Mouse (Mus musculus) kidney, adult 9 months (tissue): ENCODE measurements around the gene Efr3b.

Experiments used
- DNase-seq: peaks from one replicate; pipeline ENCODE4 v3.0.0; 2022

Gene Efr3b

GRCm38 (mm10) chr12:4038061-4039041 is at the start of gene Efr3b:
Efr3b (minus strand) TSS chr12:4038915.
- peak; percentile 75 for DNase-seq

GRCm38 (mm10) chr12:4083441-4083840 is 44.7 kb upstream of the Efr3b start:
- no peak for DNase-seq

DNA sequence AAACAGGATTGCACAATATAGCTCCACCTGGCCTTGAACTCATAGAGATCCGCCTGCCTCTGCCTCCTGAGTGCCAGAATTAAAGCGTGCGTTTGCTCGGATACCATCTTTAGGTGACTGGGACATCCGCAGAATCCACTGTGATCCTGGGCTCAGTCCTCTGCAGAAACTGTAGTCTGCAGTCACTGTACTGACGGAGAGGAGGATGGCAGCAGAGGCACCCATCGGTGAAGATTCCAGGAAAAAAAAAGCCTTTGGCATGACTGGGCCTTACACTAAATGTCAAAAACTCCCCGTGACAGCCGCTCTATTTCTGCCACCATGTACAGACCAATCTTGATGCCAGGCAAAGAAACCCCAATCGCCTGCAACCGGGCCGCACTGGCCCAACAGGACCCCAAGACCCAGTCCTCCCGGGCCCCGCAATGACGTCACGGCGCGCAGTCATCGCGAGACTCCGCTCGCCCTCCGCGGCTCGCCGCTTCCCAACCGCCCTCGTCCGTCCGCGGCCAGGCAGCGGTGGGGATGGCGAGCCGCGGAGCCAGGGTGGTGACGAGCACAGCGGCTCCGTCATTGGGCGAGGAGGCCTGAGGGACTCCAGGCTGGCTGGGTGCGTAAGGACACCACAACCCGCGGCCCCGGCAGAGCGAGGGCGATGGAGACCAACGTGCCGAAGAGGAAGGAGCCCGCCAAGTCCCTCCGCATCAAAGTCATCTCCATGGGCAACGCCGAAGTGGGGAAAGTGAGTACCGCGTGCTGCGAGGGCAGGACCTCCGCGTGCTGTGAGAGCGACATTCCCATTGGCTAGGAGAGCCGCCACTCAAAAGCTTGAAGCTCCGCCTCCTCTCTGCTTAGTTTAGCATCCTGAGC is 43.7 kb upstream of the Efr3b start, which contains the start of gene Dnajc27:
Gene Dnajc27 (plus strand): TSS at position 452 of the 870 bp plus-strand sequence.
- peak; percentile 94 for DNase-seq

DNA sequence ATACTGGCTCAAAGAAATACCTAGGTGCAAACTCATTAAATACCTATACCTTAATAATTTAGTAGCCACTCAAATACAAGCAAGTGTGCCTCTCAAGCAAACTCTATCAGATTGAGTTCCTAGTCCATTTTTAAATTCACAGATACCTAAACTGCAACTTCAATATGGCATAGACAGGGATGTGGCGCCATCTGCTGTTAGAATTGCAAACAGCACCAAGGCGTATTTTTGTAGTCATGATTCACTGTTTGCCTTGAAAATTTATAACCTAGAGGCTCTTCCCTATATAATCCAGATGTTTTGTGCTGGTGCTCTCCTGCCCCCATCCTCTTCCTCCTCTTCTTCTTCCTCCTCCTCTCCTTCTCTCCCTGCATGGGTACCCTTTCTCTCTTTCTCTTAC is 41.6 kb upstream of the Efr3b start:
- DNase-seq, result peak; percentile 76

DNA sequence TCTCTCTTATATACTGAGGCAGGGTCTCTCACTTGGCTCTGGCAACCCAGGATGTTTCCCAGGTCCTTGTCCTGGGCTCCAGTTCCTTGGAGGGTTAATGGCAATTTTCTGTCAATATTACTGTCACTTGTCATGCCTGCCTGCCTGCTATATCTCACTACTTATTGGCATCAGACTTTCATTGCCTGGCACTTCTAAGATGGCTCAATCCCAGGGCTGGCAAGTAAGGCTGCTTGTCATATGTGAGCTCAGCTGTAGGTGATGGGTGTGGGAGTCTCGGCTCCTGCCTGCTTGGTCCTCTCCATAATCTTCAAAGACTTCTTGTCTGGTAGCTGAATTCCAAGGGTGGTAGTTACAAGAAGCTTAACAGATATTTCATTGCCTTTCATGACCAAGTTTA is 39.4 kb upstream of the Efr3b start:
- DNase-seq, result no peak

DNA sequence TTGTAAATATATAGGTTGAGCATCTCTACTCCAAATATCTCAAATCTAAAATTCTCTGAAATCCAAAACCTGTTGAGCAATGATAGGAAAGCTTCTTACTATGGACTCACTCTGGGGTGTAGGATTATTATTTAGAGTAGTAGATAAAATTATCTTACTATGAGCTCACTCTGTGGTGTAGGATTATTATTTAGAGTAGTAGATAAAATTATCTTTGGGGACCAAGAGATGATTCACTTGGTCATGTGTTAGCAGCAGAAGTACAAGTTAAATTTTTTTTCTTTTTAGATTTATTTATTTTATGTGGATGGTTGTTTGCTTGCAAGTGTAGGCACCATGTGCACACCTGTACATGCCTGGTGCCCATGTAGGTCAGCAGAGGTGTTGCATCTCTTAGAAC is 37.7 kb upstream of the Efr3b start:
- no peak for DNase-seq

DNA sequence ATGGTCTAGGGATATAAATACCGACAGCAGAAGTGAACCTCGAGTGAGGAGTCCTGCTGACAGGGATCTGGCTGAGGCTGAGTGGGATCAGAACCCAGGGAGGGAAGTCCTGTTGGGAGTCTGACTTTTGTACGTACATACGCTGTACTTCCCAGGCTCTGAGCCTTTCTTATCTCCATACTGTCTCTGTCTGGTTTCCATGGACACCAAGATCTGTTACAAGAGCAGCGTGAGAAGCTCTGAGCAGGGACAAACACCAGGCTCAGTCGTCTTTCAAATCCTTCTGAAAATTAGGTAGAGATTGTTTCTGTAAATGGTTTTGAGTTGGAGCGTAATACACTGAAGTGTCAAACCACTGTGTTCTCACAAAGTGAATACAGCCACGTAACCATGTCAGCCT is 36.7 kb upstream of the Efr3b start:
- DNase-seq, result no peak

- DNase-seq, result no peak
Measured at GRCm38 (mm10) chr12:4071671-4072070, 33.0 kb upstream of the Efr3b start.

DNA sequence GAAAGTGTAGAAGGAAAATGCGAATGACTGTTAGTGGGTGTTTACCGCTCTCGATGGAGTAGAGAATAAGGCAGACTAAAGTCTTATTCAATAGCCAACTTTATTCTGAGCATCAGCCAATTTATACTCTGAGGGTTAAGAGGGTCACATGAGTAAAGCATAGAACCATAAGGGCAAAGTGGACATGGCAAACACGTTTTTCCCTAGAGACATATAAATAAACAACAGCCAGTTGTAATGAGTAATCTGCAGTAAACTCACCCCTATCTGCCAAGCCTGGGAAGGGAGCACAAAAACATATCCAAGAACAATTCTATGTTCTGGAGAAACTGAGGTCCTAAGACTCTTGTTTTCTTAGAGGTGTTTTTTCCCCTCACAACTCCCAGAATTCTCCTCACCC is 29.8 kb upstream of the Efr3b start:
- no peak for DNase-seq

- no peak for DNase-seq
Measured at GRCm38 (mm10) chr12:4066681-4067459, 28.2 kb upstream of the Efr3b start.

GRCm38 (mm10) chr12:4065944-4066343 is 27.2 kb upstream of the Efr3b start:
- DNase-seq, result no peak

GRCm38 (mm10) chr12:4065498-4065897 is 26.8 kb upstream of the Efr3b start:
- DNase-seq, result no peak

- no peak for DNase-seq
Measured at GRCm38 (mm10) chr12:4059683-4060082, 21.0 kb upstream of the Efr3b start.

DNA sequence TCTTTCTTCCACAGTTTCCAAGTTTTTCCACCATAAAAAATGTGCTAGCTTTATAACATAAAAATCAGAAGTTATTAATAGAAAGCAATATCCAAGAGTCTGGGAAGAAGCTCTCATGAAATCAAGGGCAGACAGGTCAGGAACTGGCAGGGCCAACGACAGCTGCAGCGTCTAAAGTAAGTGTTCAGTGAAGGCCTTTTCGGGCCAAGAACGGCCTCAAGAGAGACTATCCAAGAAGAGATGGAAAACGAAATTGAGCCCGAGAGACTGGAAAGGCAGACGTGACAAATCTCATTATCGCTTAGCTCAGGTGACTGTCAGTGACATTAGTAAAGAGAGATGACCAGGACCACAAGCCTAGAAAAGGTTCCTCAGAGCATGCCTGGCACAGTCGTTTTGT is 19.6 kb upstream of the Efr3b start:
- DNase-seq, result no peak

DNA sequence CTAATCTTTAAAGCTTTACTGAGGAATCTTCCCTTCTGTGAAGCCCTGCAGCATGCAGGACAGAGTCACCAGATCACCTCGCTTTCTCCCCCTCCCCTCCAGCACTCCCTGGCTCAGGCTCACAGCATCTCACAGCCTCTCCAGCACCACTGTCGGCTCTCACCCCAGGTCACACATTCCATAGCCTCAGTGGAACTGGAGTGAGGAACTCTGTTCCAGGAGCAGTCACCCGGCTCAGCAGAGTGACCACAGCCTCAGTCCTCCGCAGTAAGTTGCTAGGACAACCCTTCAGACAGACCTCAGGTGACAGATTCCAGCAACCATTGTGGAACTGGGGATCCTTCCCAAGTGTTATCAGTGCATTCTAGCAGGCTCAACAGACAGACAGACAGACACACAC is 16.1 kb upstream of the Efr3b start:
- DNase-seq, result no peak

DNA sequence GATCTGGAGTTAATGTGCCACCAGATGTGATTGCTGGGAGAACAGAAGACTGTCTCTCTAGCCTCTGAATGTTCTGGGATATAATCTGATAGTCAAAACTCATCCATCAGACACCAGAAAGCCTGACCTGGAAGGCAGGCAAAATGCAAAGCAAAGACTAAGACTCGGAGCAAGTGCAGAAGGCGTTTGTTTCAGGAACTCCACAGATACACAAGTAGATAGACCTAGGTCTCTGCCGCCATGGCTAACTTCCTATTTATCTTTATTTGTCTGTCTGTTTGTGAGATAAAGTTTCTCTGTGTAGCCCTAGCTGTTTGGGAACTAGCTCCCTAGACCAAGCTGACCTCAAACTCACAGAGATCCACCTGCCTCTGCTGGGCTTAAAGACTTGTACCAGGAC is 14.9 kb upstream of the Efr3b start:
- no peak for DNase-seq

DNA sequence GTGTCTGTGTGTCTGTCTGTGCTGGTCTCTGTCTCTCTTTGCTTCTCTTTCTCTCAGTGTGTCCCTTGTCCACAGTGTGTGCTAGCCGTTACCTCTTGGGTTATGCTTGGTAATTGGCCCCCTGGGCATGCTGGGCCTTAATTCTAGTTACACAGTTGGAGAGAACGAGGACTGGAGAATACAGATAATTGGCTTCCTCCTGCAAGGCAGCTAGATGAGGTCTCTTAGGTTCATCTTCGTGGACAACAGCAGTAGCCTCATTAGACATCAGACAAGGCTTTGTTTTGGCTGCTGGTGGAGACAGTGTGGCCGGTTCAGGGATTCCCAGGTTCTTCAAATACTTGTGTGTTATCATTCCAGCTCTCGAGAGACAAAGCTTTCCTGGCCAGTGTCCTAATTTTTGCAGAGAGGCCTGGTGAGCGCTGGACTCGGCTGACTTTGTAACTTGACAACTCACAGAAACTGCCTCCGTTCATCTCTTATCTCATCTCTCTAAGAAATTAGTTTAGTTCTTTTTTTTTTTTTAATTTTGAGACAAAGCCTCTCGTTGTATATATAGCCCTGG is 12.2 kb upstream of the Efr3b start:
- no peak for DNase-seq

DNA sequence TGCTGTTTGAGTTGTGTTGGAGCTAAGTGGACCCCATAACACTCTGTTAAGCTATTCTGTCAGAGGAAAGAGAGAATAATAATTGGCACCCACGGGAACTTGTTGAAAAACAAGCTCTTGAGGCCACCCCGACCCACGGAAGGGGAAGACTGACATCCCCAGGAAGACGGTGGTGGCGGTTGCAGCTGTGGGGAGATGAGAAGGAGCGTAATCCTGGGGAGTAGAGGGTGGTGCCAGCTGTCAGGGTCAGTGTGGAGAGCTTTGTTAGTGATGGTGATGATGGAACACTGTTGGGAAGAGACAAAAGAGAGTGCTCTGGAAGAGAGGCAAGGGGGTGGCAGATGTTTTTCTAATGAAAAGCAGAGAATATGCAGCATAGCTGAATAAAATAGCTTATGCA is 9.3 kb upstream of the Efr3b start:
- DNase-seq, result no peak

DNA sequence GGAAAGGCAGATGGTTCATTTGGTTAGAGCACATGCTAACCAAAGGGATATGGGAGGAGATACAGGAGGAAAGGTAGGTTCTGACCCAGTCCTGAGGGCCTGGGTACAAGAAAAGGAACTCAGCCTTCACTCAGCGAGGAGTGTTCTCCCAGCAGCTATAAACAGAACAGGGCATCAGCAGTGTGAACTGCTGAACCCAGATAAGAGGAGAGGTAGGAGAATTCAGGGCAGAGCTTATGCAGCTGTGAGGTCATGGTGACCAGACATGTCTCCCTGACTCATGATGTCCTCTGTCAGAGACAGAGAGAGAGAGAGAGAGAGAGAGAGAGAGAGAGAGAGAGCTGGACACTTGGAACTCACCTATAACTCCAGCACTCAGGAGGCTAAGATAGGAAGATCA is 7.3 kb upstream of the Efr3b start:
- DNase-seq, result no peak

DNA sequence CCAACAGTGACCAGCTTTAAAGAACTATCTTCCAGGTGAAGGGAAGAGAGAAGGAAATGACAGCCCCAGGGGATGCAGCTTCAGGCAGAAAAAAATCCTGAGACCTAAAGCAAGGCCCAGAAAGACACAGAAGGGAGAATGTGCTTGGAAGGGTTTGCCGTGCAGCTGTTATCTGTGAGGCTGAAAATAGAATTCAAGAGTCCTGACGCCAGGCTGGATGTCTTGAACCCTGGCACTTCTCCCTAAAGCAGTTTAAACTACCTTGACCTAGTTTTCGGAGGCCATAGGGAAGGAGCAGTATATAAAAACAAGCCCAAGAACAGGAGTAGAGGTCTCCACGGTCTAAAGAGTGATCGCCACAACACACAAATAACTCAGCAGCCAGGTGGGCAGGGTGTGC is 3.7 kb upstream of the Efr3b start:
- DNase-seq, result no peak

DNA sequence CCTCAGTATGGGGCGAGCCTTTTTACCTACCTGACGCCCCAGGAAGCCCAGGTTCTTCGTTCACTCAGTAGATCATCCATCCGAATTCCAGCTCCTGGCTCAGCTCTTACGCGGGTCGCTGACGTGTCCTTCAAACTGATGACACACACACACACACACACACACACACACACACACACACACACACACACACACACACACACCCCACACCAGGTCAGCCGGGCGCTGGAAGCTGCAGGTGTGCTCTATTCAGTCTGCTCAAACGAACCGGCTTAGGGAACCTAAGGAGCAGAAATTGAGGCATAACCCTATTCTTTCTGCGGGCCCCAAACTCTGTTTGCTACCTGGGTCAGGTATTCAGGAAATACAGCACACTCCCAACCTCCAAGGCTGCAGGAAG is 331 bp upstream of the Efr3b start:
- DNase-seq, result no peak

GRCm38 (mm10) chr12:4037511-4037910 is 1.2 kb downstream of the Efr3b start:
- DNase-seq, result no peak

DNA sequence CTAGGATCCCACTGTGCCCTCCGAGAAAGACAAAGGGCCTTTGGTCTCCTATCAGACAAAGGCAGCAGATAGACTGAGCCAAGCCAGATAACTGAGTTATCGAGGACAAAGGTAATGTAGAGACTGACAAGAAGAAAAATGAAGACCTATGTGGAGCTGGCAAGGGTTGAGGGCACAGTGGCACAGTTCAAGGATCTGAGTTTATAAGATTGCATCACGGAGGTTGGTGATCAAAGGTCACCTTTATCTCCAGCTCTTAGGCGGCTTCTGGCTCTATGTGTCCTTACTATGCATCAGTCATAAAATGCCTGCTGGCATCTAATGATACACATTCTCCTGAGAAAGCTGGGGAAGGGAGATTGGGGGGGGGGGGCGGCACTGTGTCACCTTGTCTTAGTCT is 2.6 kb downstream of the Efr3b start:
- no peak for DNase-seq
